Comparison of ENCODE assay signal across 12 mouse cellular contexts in the genomic region with DNA sequence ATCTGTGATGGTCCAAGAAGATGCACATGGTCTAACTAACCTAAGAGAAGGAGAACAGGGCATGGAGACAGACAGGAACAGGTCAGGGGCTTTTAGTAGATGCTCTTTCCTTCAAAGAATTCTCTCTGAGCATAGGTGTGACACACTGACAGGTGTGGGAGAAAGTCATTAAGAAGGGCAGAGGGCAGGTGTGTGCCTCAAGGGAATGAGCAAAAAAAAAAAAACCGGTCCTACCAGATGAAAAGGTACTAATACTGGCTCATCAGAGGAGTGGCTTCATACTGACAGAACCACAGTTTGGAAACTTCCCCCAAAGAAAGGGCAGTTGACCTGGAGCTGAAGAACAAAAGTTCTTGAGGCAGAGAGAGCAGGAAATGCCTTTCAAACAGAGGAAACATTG.
"Had no signal": no experiment of that assay in that cellular context is flagged by ENCODE, and none has a peak within 500 bp of the region (broad histone marks: within the 10 kb centered on the region; RNA-seq: fewer than 3 reads in every experiment).

No protein-coding gene starts in this region.

- DNase-seq: kidney, postnatal 14 days; lung, postnatal 10 days; right cerebral cortex, postnatal 4 days; thymus, adult 18-20 months; thymus, postnatal 14 days had no signal

- ATAC-seq: inflammation-experienced regulatory T-cells, adult 6 months; liver, embryonic 12.5 days had no signal

- H3K9me3 ChIP-seq: limb, embryonic 15.5 days; liver, embryonic 12.5 days had no signal

- H3K27me3 ChIP-seq: limb, embryonic 15.5 days; liver, embryonic 12.5 days; megakaryocyte, embryonic 14.5 days; midbrain, embryonic 12.5 days had no signal

- H3K27ac ChIP-seq: left cerebral cortex, adult 2 months; limb, embryonic 15.5 days; liver, embryonic 12.5 days; midbrain, embryonic 12.5 days had no signal

- H3K4me2 ChIP-seq: limb, embryonic 15.5 days; liver, embryonic 12.5 days; lung, embryonic 14.5 days; midbrain, embryonic 12.5 days had no signal

- H3K4me1 ChIP-seq: limb, embryonic 15.5 days; liver, embryonic 12.5 days; megakaryocyte, embryonic 14.5 days; midbrain, embryonic 12.5 days had no signal

- H3K9ac ChIP-seq: limb, embryonic 15.5 days; liver, embryonic 12.5 days; lung, embryonic 14.5 days; midbrain, embryonic 12.5 days had no signal

- H3K4me3 ChIP-seq: left cerebral cortex, adult 2 months; limb, embryonic 15.5 days; liver, embryonic 12.5 days; megakaryocyte, embryonic 14.5 days; midbrain, embryonic 12.5 days had no signal

- H3K36me3 ChIP-seq: limb, embryonic 15.5 days; liver, embryonic 12.5 days; midbrain, embryonic 12.5 days had no signal
